Mouse (Mus musculus): Measurements from ENCODE around the gene 4930404N11Rik. TPM values are rescaled to one million over a fixed set of nuclear protein-coding genes. Genes with fewer than 3 reads are reported as not detected.

Gene 4930404N11Rik
- total and polyA plus RNA-seq, 3 experiments = 0.52 to 1.2 TPM; not detected in 1

GRCm38 (mm10) chr10:81360721-81361120, 4.9 kb downstream of the 4930404N11Rik start:
- H3K9me3 ChIP-seq (replicated peaks) = no peaks in the 10 kb centered on the region
- peak; percentile 47 for DNase-seq (ENCODE audit: low spot score)
- H3K4me1 ChIP-seq (ENCODE audit: insufficient read depth, low read depth, low read length) = peaks cover 93% of the 10 kb centered on the region
- peak overlapping the region; percentile 66; the same call in 1 of the 2 replicates for H3K4me3 ChIP-seq (ENCODE audit: low read depth, low read length)
- peaks cover 72% of the 10 kb centered on the region for H3K36me3 ChIP-seq (replicated peaks)
- no peak for TF ChIP-seq TAL1 (conservative IDR thresholded peaks at IDR 0.05; ENCODE audit: low read depth, low read length)
- TF ChIP-seq CTCF (IDR thresholded peaks at IDR 0.05; ENCODE audit: low read depth, low read length) = no peak
- TF ChIP-seq GATA2 (IDR thresholded peaks at IDR 0.05; ENCODE audit: borderline replicate concordance, low read depth, low read length) = no peak
- TF ChIP-seq POLR2AphosphoS5 (IDR thresholded peaks at IDR 0.05; ENCODE audit: insufficient replicate concordance, low read depth, low read length) = no peak
- TF ChIP-seq GATA1 (IDR thresholded peaks at IDR 0.05; ENCODE audit: borderline replicate concordance, low read length) = no peak
- peak; percentile 47 for ATAC-seq (ENCODE audit: extremely low read depth, insufficient number of reproducible peaks, low FRiP score, poor library complexity, severe bottlenecking)
- H3K27me3 ChIP-seq (ENCODE audit: insufficient read depth, low read length) = no peaks in the 10 kb centered on the region

- Histone ChIP-seq H3K4me1 (ENCODE audit: insufficient read depth, low read depth, low read length) (peaks cover 91% of the 10 kb centered on the region), H3K36me3 (replicated peaks) (peaks cover 53% of the 10 kb centered on the region), H3K4me3 (ENCODE audit: low read depth, low read length) (peak overlapping the region; percentile 88), H3K9me3 (replicated peaks) (no peaks in the 10 kb centered on the region), H3K27me3 (ENCODE audit: insufficient read depth, low read length) (no peaks in the 10 kb centered on the region)
- ATAC-seq (ENCODE audit: extremely low read depth, insufficient number of reproducible peaks, low FRiP score, poor library complexity, severe bottlenecking) (peak; percentile 4; the same call in 1 of the 2 replicates), DNase-seq (ENCODE audit: low spot score) (peak; percentile 43)
- TF ChIP-seq CTCF (IDR thresholded peaks at IDR 0.05; ENCODE audit: low read depth, low read length) (no peak), POLR2AphosphoS5 (IDR thresholded peaks at IDR 0.05; ENCODE audit: insufficient replicate concordance, low read depth, low read length) (no peak), GATA1 (IDR thresholded peaks at IDR 0.05; ENCODE audit: borderline replicate concordance, low read length) (no peak), TAL1 (conservative IDR thresholded peaks at IDR 0.05; ENCODE audit: low read depth, low read length) (no peak), GATA2 (IDR thresholded peaks at IDR 0.05; ENCODE audit: borderline replicate concordance, low read depth, low read length) (no peak)
These were observed 6.8 kb downstream of the 4930404N11Rik start for GRCm38 (mm10) chr10:81358841-81359240.

- no peak for ATAC-seq (ENCODE audit: extremely low read depth, insufficient number of reproducible peaks, low FRiP score, poor library complexity, severe bottlenecking)
- peaks cover 85% of the 10 kb centered on the region for H3K4me1 ChIP-seq (ENCODE audit: insufficient read depth, low read depth, low read length)
- peaks cover 47% of the 10 kb centered on the region for H3K36me3 ChIP-seq (replicated peaks)
- no peak for TF ChIP-seq TAL1 (conservative IDR thresholded peaks at IDR 0.05; ENCODE audit: low read depth, low read length)
- no peak for TF ChIP-seq GATA2 (IDR thresholded peaks at IDR 0.05; ENCODE audit: borderline replicate concordance, low read depth, low read length)
- TF ChIP-seq GATA1 (IDR thresholded peaks at IDR 0.05; ENCODE audit: borderline replicate concordance, low read length) = no peak
- no peak for TF ChIP-seq POLR2AphosphoS5 (IDR thresholded peaks at IDR 0.05; ENCODE audit: insufficient replicate concordance, low read depth, low read length)
- TF ChIP-seq CTCF (IDR thresholded peaks at IDR 0.05; ENCODE audit: low read depth, low read length) = no peak
- no peaks in the 10 kb centered on the region for H3K27me3 ChIP-seq (ENCODE audit: insufficient read depth, low read length)
- no peaks in the 10 kb centered on the region for H3K9me3 ChIP-seq (replicated peaks)
- peak overlapping the region; percentile 88 for H3K4me3 ChIP-seq (ENCODE audit: low read depth, low read length)
- DNase-seq (ENCODE audit: low spot score) = peak; percentile 41
These were observed 7.4 kb downstream of the 4930404N11Rik start for GRCm38 (mm10) chr10:81358209-81358608.

GRCm38 (mm10) chr10:81356991-81357844, 8.4 kb downstream of the 4930404N11Rik start, which contains the start of gene Mfsd12:
Gene Mfsd12 (plus strand): TSS chr10:81357491.
- peak within 1 kb of the TSS; percentile 88 for H3K4me3 ChIP-seq (ENCODE audit: low read depth, low read length)
- H3K36me3 ChIP-seq (replicated peaks) = peaks cover 37% of the 10 kb centered on the region
- H3K4me1 ChIP-seq (ENCODE audit: insufficient read depth, low read depth, low read length) = peaks cover 82% of the 10 kb centered on the region
- no peaks in the 10 kb centered on the region for H3K27me3 ChIP-seq (ENCODE audit: insufficient read depth, low read length)
- ATAC-seq (ENCODE audit: extremely low read depth, insufficient number of reproducible peaks, low FRiP score, poor library complexity, severe bottlenecking) (peak; percentile 55), DNase-seq (ENCODE audit: low spot score) (peak; percentile 94)
- TF ChIP-seq TAL1 (conservative IDR thresholded peaks at IDR 0.05; ENCODE audit: low read depth, low read length) = no peak
- no peak for TF ChIP-seq GATA1 (IDR thresholded peaks at IDR 0.05; ENCODE audit: borderline replicate concordance, low read length)
- TF ChIP-seq POLR2AphosphoS5 (IDR thresholded peaks at IDR 0.05; ENCODE audit: insufficient replicate concordance, low read depth, low read length) = no peak
- TF ChIP-seq GATA2 (IDR thresholded peaks at IDR 0.05; ENCODE audit: borderline replicate concordance, low read depth, low read length) = no peak
- no peak for TF ChIP-seq CTCF (IDR thresholded peaks at IDR 0.05; ENCODE audit: low read depth, low read length)
- H3K9me3 ChIP-seq (replicated peaks) = no peaks in the 10 kb centered on the region

GRCm38 (mm10) chr10:81356352-81356990, 9.1 kb downstream of the 4930404N11Rik start:
- Histone ChIP-seq H3K27me3 (ENCODE audit: insufficient read depth, low read length) (no peaks in the 10 kb centered on the region), H3K36me3 (replicated peaks) (peaks cover 30% of the 10 kb centered on the region), H3K4me3 (ENCODE audit: low read depth, low read length) (peak overlapping the region; percentile 88; the same call in 1 of the 2 replicates), H3K4me1 (ENCODE audit: insufficient read depth, low read depth, low read length) (peaks cover 82% of the 10 kb centered on the region), H3K9me3 (replicated peaks) (no peaks in the 10 kb centered on the region)
- TF ChIP-seq GATA2 (IDR thresholded peaks at IDR 0.05; ENCODE audit: borderline replicate concordance, low read depth, low read length) (no peak), GATA1 (IDR thresholded peaks at IDR 0.05; ENCODE audit: borderline replicate concordance, low read length) (no peak), CTCF (IDR thresholded peaks at IDR 0.05; ENCODE audit: low read depth, low read length) (no peak), TAL1 (conservative IDR thresholded peaks at IDR 0.05; ENCODE audit: low read depth, low read length) (no peak), POLR2AphosphoS5 (IDR thresholded peaks at IDR 0.05; ENCODE audit: insufficient replicate concordance, low read depth, low read length) (no peak)
- ATAC-seq (ENCODE audit: extremely low read depth, insufficient number of reproducible peaks, low FRiP score, poor library complexity, severe bottlenecking) (0 out of 2 replicates have a peak, but pooled peaks have one; percentile 29), DNase-seq (ENCODE audit: low spot score) (peak; percentile 76)

GRCm38 (mm10) chr10:81355533-81355932, 10.1 kb downstream of the 4930404N11Rik start:
- ATAC-seq (ENCODE audit: extremely low read depth, insufficient number of reproducible peaks, low FRiP score, poor library complexity, severe bottlenecking) (no peak), DNase-seq (ENCODE audit: low spot score) (no peak)
- H3K36me3 ChIP-seq (replicated peaks) = peaks cover 20% of the 10 kb centered on the region
- no peak overlapping the region for H3K4me3 ChIP-seq (ENCODE audit: low read depth, low read length)
- H3K9me3 ChIP-seq (replicated peaks) = no peaks in the 10 kb centered on the region
- no peak for TF ChIP-seq CTCF (IDR thresholded peaks at IDR 0.05; ENCODE audit: low read depth, low read length)
- TF ChIP-seq TAL1 (conservative IDR thresholded peaks at IDR 0.05; ENCODE audit: low read depth, low read length) = no peak
- TF ChIP-seq GATA2 (IDR thresholded peaks at IDR 0.05; ENCODE audit: borderline replicate concordance, low read depth, low read length) = no peak
- TF ChIP-seq GATA1 (IDR thresholded peaks at IDR 0.05; ENCODE audit: borderline replicate concordance, low read length) = no peak
- TF ChIP-seq POLR2AphosphoS5 (IDR thresholded peaks at IDR 0.05; ENCODE audit: insufficient replicate concordance, low read depth, low read length) = no peak
- no peaks in the 10 kb centered on the region for H3K27me3 ChIP-seq (ENCODE audit: insufficient read depth, low read length)
- H3K4me1 ChIP-seq (ENCODE audit: insufficient read depth, low read depth, low read length) = peaks cover 80% of the 10 kb centered on the region
